Mouse (Mus musculus) CH12.LX (cell line): ENCODE results near the gene Syt9. TPM values are rescaled to one million over a fixed set of nuclear protein-coding genes. Genes with fewer than 3 reads are reported as not detected.

Experiments used
- DNase-seq: peaks from one replicate; pipeline ENCODE4 v3.0.0-alpha.2; 2013; ENCODE audit errors: extremely low read depth
- H3K27ac ChIP-seq: 2 replicates; pipeline ENCODE4 v1.5.1; 2012; ENCODE audit warnings: low read depth, mild to moderate bottlenecking, control low read depth, moderate library complexity; ENCODE audit not compliant: insufficient read depth
- H3K27me3 ChIP-seq: replicated peaks from 2 replicates; pipeline ENCODE3; 2012; ENCODE audit warnings: inconsistent platforms
- H3K36me3 ChIP-seq, 2 experiments: replicated peaks in 1 of 2; 2 replicates each; pipeline versions ENCODE3 to v1.6.1; 2012; ENCODE audit warnings: inconsistent platforms in 1 of 2, low read length in 1 of 2, mild to moderate bottlenecking in 1 of 2, mixed read lengths in 1 of 2, moderate library complexity in 1 of 2; ENCODE audit not compliant: control insufficient read depth in 1 of 2, insufficient read depth in 1 of 2
- H3K4me1 ChIP-seq, 2 experiments: 2 replicates each; pipeline ENCODE4 v1.6.1; 2012; ENCODE audit warnings: inconsistent platforms in 1 of 2, moderate library complexity in 1 of 2; ENCODE audit not compliant: insufficient read depth in 2 of 2, control insufficient read depth in 1 of 2
- H3K4me2 ChIP-seq: 2 replicates; pipeline ENCODE4 v1.6.1; 2012; ENCODE audit warnings: low read depth, mild to moderate bottlenecking, control low read depth; ENCODE audit not compliant: poor library complexity, insufficient read depth, severe bottlenecking
- H3K4me3 ChIP-seq, 3 experiments: fragments of 150-350 bp in 1 of 3; sonication (generic) in 1 of 3; replicated peaks in 1 of 3; 2 replicates each; pipeline versions ENCODE3 to v1.5.1; 2011 to 2012; ENCODE audit warnings: low read depth in 2 of 3, low read length in 2 of 3, mild to moderate bottlenecking in 2 of 3, moderate library complexity in 2 of 3, control low read depth in 1 of 3, improper control_type of control experiment in 1 of 3, inconsistent platforms in 1 of 3, mixed read lengths in 1 of 3; ENCODE audit not compliant: poor library complexity in 1 of 3
- H3K79me2 ChIP-seq: replicated peaks from 2 replicates; pipeline ENCODE4 v1.6.1; 2012; ENCODE audit warnings: mild to moderate bottlenecking, moderate library complexity; ENCODE audit not compliant: control insufficient read depth, poor library complexity, insufficient read depth, severe bottlenecking; ENCODE audit errors: extremely low read depth
- H3K9ac ChIP-seq: 2 replicates; pipeline ENCODE4 v1.6.1; 2012; ENCODE audit warnings: low read depth, mild to moderate bottlenecking, control low read depth, moderate library complexity; ENCODE audit not compliant: insufficient read depth
- H3K9me3 ChIP-seq: replicated peaks from 2 replicates; pipeline ENCODE3; 2012; ENCODE audit warnings: low read length, inconsistent platforms, mixed read lengths
- BHLHE40 ChIP-seq: IDR thresholded peaks from 2 replicates; pipeline ENCODE4 v1.6.1; 2011; ENCODE audit warnings: mild to moderate bottlenecking, low read depth, low read length, improper control_type of control experiment
- CHD1 ChIP-seq: IDR thresholded peaks from 2 replicates; pipeline ENCODE4 v1.6.1; 2012; ENCODE audit warnings: low read depth, low read length, improper control_type of control experiment, inconsistent platforms
- CTCF ChIP-seq, 2 experiments: IDR thresholded peaks in 1 of 2; conservative IDR thresholded peaks in 1 of 2; 2 replicates each; pipeline ENCODE4 v1.5.1; 2011 to 2012; ENCODE audit warnings: low read depth in 2 of 2, low read length in 2 of 2, improper control_type of control experiment in 1 of 2, inconsistent platforms in 1 of 2, mild to moderate bottlenecking in 1 of 2, moderate library complexity in 1 of 2
- ELF1 ChIP-seq: IDR thresholded peaks from 2 replicates; pipeline ENCODE4 v1.6.1; 2014; ENCODE audit warnings: low read depth, mild to moderate bottlenecking, inconsistent platforms, low read length, improper control_type of control experiment
- EP300 ChIP-seq: IDR thresholded peaks from 2 replicates; pipeline ENCODE4 v1.6.1; 2011; ENCODE audit warnings: low read length, improper control_type of control experiment
- GABPA ChIP-seq: IDR thresholded peaks from 2 replicates; pipeline ENCODE4 v1.6.1; 2012; ENCODE audit warnings: low read depth, low read length, improper control_type of control experiment, inconsistent platforms; ENCODE audit not compliant: insufficient replicate concordance
- HCFC1 ChIP-seq: IDR thresholded peaks from 2 replicates; pipeline ENCODE4 v1.6.1; 2012; ENCODE audit warnings: low read depth, mild to moderate bottlenecking, inconsistent platforms, low read length, improper control_type of control experiment
- JUN ChIP-seq: IDR thresholded peaks from 2 replicates; pipeline ENCODE4 v1.6.1; 2011; ENCODE audit warnings: low read depth, mild to moderate bottlenecking, low read length, improper control_type of control experiment, moderate library complexity; ENCODE audit not compliant: insufficient read depth
- JUND ChIP-seq: conservative IDR thresholded peaks from 2 replicates; pipeline ENCODE4 v1.6.1; 2011; ENCODE audit warnings: low read depth, low read length, improper control_type of control experiment
- KAT2A ChIP-seq: IDR thresholded peaks from 2 replicates; pipeline ENCODE4 v1.6.1; 2012; ENCODE audit warnings: low read length, improper control_type of control experiment, inconsistent platforms; ENCODE audit not compliant: insufficient replicate concordance
- MAX ChIP-seq: IDR thresholded peaks from 2 replicates; pipeline ENCODE4 v1.6.1; 2011; ENCODE audit warnings: low read length, improper control_type of control experiment
- MAZ ChIP-seq: IDR thresholded peaks from 2 replicates; pipeline ENCODE4 v1.6.1; 2012; ENCODE audit warnings: low read depth, mild to moderate bottlenecking, inconsistent platforms, low read length, improper control_type of control experiment, moderate library complexity
- MEF2A ChIP-seq: IDR thresholded peaks from 2 replicates; pipeline ENCODE4 v1.6.1; 2014; ENCODE audit warnings: low read depth, mild to moderate bottlenecking, inconsistent platforms, low read length, improper control_type of control experiment, borderline replicate concordance
- MXI1 ChIP-seq: IDR thresholded peaks from 2 replicates; pipeline ENCODE4 v1.6.1; 2011; ENCODE audit warnings: mild to moderate bottlenecking, low read depth, low read length, improper control_type of control experiment
- MYC ChIP-seq: IDR thresholded peaks from 2 replicates; pipeline ENCODE4 v1.6.1; 2011; ENCODE audit warnings: low read depth, mild to moderate bottlenecking, improper control_type of control experiment, low read length
- NELFE ChIP-seq: IDR thresholded peaks from 2 replicates; pipeline ENCODE4 v1.6.1; 2011; ENCODE audit warnings: low read depth, low read length, improper control_type of control experiment
- PAX5 ChIP-seq: IDR thresholded peaks from 2 replicates; pipeline ENCODE4 v1.6.1; 2012; ENCODE audit warnings: low read length, inconsistent platforms, mixed read lengths
- POLR2A ChIP-seq: IDR thresholded peaks from 2 replicates; pipeline ENCODE4 v1.6.1; 2011; ENCODE audit warnings: low read depth, mild to moderate bottlenecking, improper control_type of control experiment, low read length
- POLR2AphosphoS2 ChIP-seq: IDR thresholded peaks from 2 replicates; pipeline ENCODE4 v1.6.1; 2011; ENCODE audit warnings: low read depth, low read length, improper control_type of control experiment
- RAD21 ChIP-seq: IDR thresholded peaks from 2 replicates; pipeline ENCODE4 v1.6.1; 2011; ENCODE audit warnings: low read depth, mild to moderate bottlenecking, low read length, improper control_type of control experiment, moderate library complexity
- SIN3A ChIP-seq: IDR thresholded peaks from 2 replicates; pipeline ENCODE4 v1.6.1; 2012; ENCODE audit warnings: low read length, improper control_type of control experiment, inconsistent platforms
- SMC3 ChIP-seq: IDR thresholded peaks from 2 replicates; pipeline ENCODE4 v1.6.1; 2011; ENCODE audit warnings: low read depth, low read length, improper control_type of control experiment
- UBTF ChIP-seq: IDR thresholded peaks from 2 replicates; pipeline ENCODE4 v1.6.1; 2012; ENCODE audit warnings: low read depth, mild to moderate bottlenecking, inconsistent platforms, low read length, improper control_type of control experiment, moderate library complexity
- USF1 ChIP-seq: IDR thresholded peaks from 2 replicates; pipeline ENCODE4 v1.6.1; 2014; ENCODE audit warnings: low read depth, mild to moderate bottlenecking, inconsistent platforms, low read length, improper control_type of control experiment
- USF2 ChIP-seq: conservative IDR thresholded peaks from 2 replicates; pipeline ENCODE4 v1.6.1; 2011; ENCODE audit warnings: low read depth, low read length, improper control_type of control experiment
- ZC3H11A ChIP-seq: IDR thresholded peaks from 2 replicates; pipeline ENCODE4 v1.6.1; 2012; ENCODE audit warnings: low read depth, mild to moderate bottlenecking, inconsistent platforms, low read length, improper control_type of control experiment
- ZKSCAN1 ChIP-seq: IDR thresholded peaks from 2 replicates; pipeline ENCODE4 v1.6.1; 2012; ENCODE audit warnings: low read depth, inconsistent platforms, low read length, improper control_type of control experiment, borderline replicate concordance
- ZMIZ1 ChIP-seq: IDR thresholded peaks from 2 replicates; pipeline ENCODE4 v1.6.1; 2012; ENCODE audit warnings: low read depth, mild to moderate bottlenecking, inconsistent platforms, low read length, improper control_type of control experiment
- ZNF384 ChIP-seq: IDR thresholded peaks from 2 replicates; pipeline ENCODE4 v1.6.1; 2012; ENCODE audit warnings: low read depth, low read length, improper control_type of control experiment, inconsistent platforms
- dilution Hi-C: fragments of 300-500 bp; cut with MboI; formaldehyde crosslinking; loops from 2 replicates; pipeline ENCODE4 v1.14.3; 2020; ENCODE audit warnings: low sequenced_read_pairs; ENCODE audit not compliant: extremely low pct_unique_long_range_greater_than_20kb, extremely low pct_ligation_motif_present
- in situ Hi-C: fragments of 300-500 bp; cut with MboI; formaldehyde crosslinking; loops from 3 replicates; pipeline ENCODE4 v1.14.3; 2019; ENCODE audit warnings: low sequenced_read_pairs, low pct_ligation_motif_present, low pct_unique_long_range_greater_than_20kb, mixed read lengths
- polyA plus RNA-seq: library from polyadenylated mRNA; unstranded; fragments of >175 nt; gene quantifications from 2 replicates; pipeline ENCODE4 v1.2.1, GENCODE M21; 2012; ENCODE audit warnings: low read depth; ENCODE audit not compliant: insufficient read length
- total RNA-seq, 2 experiments: library from RNA; depleted of rRNA; stranded (reverse); fragments of 300-350 nt in 1 of 2; fragments of >200 nt in 1 of 2; gene quantifications; 2 replicates each; pipeline ENCODE4 v1.2.3; 2012 to 2014

Gene Syt9
- total and polyA plus RNA-seq, 3 experiments = not detected

- TF ChIP-seq RAD21 = no peak; the same call in 1 of the 2 replicates
- TF ChIP-seq KAT2A = no peak
- no peak for TF ChIP-seq MAX
- TF ChIP-seq MEF2A = peak; percentile 92
- TF ChIP-seq SMC3 = 0 out of 2 replicates have a peak, but pooled peaks have one; percentile 3
- TF ChIP-seq POLR2AphosphoS2 = no peak
- TF ChIP-seq, all 38 proteins: peak for 18
Measured at GRCm38 (mm10) chr7:107593904-107594303, 223.4 kb downstream of the Syt9 start (continued).

- no peaks in the 10 kb centered on the region for H3K27me3 ChIP-seq
- peak overlapping the region; percentile 88 for H3K9ac ChIP-seq
- TF ChIP-seq GABPA (no peak), MEF2A (no peak), MAZ (peak; percentile 79; the same call in 1 of the 2 replicates), ELF1 (peak; percentile 26; the same call in 1 of the 2 replicates), JUN (no peak), USF2 (no peak), PAX5 (no peak), CTCF (conservative IDR thresholded peaks at IDR 0.05 in 1 of 2, IDR thresholded peaks at IDR 0.05 in 1 of 2; ENCODE audit: low read depth in 2 of 2, low read length in 2 of 2) (peak in 1 of 2 experiments; percentile 66; a peak in 2 of 4 replicates), POLR2AphosphoS2 (no peak), ZC3H11A (no peak), JUND (no peak), POLR2A (no peak), ZNF384 (no peak; the same call in 1 of the 2 replicates), SMC3 (peak; percentile 56; the same call in 1 of the 2 replicates), USF1 (no peak), BHLHE40 (no peak), CHD1 (peak; percentile 92; the same call in 1 of the 2 replicates), RAD21 (peak; percentile 45), EP300 (peak; percentile 33; the same call in 1 of the 2 replicates), NELFE (0 out of 2 replicates have a peak, but pooled peaks have one; percentile 25), UBTF (no peak), MXI1 (no peak), ZMIZ1 (peak; percentile 9; the same call in 1 of the 2 replicates), MYC (0 out of 2 replicates have a peak, but pooled peaks have one; percentile 37), ZKSCAN1 (no peak), HCFC1 (peak; percentile 46; the same call in 1 of the 2 replicates), SIN3A (peak; percentile 22; the same call in 1 of the 2 replicates)
- peak; percentile 81 for DNase-seq
- H3K4me2 ChIP-seq = peak overlapping the region; percentile 73
- in situ Hi-C loops = no loop called here
- H3K4me3 ChIP-seq = peak overlapping the region; percentile 85 to 96 (median 93)
- dilution Hi-C loops = no loop called here
- no peaks in the 10 kb centered on the region for H3K36me3 ChIP-seq
- no peaks in the 10 kb centered on the region for H3K9me3 ChIP-seq
- peaks cover 14 to 33% of the 10 kb centered on the region in 2 experiments for H3K4me1 ChIP-seq
- H3K79me2 ChIP-seq = peaks cover 39% of the 10 kb centered on the region
- peak overlapping the region; percentile 87 for H3K27ac ChIP-seq
Measured at GRCm38 (mm10) chr7:107594325-107594856, 223.9 kb downstream of the Syt9 start.
